Mouse (Mus musculus) frontal cortex, postnatal 10 days (tissue): ENCODE results near the gene Sox30.

Source experiments
- DNase-seq, 2 experiments: peaks; one replicate each; pipeline ENCODE4 v3.0.0; 2022; ENCODE audit warnings: low spot score in 2 of 2, mixed read lengths in 1 of 2

Sox30 gene

GRCm38 (mm10) chr11:46055896-46056769 is 76.0 kb downstream of the Sox30 start, which contains the start of gene Adam19:
Adam19 (plus strand) TSS chr11:46055992.
- peak; percentile 65 to 72 for DNase-seq

GRCm38 (mm10) chr11:46056770-46057411 is 76.8 kb downstream of the Sox30 start:
- DNase-seq: no peak

- DNase-seq: no peak
These were observed 77.9 kb downstream of the Sox30 start for GRCm38 (mm10) chr11:46058011-46058410.

GRCm38 (mm10) chr11:46058916-46059315 is 78.8 kb downstream of the Sox30 start:
- no peak for DNase-seq

GRCm38 (mm10) chr11:46059887-46060650 is 80.0 kb downstream of the Sox30 start:
- no peak for DNase-seq

GRCm38 (mm10) chr11:46060651-46061020 is 80.5 kb downstream of the Sox30 start:
- no peak for DNase-seq

- no peak for DNase-seq
These were observed 81.8 kb downstream of the Sox30 start for GRCm38 (mm10) chr11:46061776-46062445.

GRCm38 (mm10) chr11:46062569-46062968 is 82.5 kb downstream of the Sox30 start:
- no peak for DNase-seq

- DNase-seq: no peak
These were observed 83.1 kb downstream of the Sox30 start for GRCm38 (mm10) chr11:46062993-46063731.

GRCm38 (mm10) chr11:46064767-46065166 is 84.7 kb downstream of the Sox30 start:
- DNase-seq: no peak

GRCm38 (mm10) chr11:46065201-46066011 is 85.3 kb downstream of the Sox30 start:
- DNase-seq: no peak
